Mouse (Mus musculus) testis, postnatal 14 days (tissue): ENCODE measurements around the gene Mrpl2.
A peak's percentile ranks its signal among the peaks of the same experiment; 100 is the strongest.

Experiments used
- DNase-seq: peaks from one replicate; pipeline ENCODE4 v3.0.0; 2021; ENCODE audit warnings: low spot score

Mrpl2 gene

DNA sequence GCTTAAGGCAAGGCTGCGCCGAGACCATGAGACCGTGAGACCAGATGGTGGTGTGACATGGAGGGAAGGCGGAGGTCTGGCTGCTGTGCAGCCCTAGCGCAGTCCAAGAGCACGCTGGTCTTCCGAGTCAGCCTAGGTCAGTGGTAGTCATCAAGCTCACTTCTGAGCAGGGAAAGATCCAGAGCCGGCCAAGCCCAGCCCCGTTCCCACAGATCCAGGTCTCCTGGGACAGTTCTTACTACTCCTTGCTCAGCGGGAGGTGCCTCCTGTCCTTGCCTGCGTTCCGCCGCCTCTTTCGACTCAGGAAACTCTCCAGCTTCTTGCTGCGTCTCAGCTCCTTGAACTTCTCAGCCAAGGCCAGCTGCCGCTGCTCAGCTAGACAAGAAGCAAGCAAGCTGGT, 21.7 kb downstream of the Mrpl2 start:
- no peak for DNase-seq

DNA sequence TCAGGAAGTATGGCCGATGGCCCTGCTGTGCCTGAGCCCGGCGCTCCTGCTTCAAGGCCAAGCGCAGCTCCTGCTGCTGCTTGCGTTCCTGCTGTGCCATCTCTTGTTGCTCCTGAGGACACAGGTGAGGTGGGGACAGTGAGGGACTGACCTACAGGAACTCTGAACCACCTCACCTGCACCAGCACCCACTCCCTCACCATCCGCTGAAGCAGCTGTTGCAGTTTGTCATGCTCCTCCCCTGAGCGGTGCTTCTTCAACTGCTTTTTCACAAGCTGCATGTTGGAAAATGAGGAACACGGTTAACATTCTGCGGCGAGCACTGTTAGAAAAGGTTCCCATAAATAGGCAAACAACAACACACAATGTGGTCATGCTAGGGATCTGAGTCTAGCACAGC, 23.9 kb downstream of the Mrpl2 start:
- no peak for DNase-seq

DNA sequence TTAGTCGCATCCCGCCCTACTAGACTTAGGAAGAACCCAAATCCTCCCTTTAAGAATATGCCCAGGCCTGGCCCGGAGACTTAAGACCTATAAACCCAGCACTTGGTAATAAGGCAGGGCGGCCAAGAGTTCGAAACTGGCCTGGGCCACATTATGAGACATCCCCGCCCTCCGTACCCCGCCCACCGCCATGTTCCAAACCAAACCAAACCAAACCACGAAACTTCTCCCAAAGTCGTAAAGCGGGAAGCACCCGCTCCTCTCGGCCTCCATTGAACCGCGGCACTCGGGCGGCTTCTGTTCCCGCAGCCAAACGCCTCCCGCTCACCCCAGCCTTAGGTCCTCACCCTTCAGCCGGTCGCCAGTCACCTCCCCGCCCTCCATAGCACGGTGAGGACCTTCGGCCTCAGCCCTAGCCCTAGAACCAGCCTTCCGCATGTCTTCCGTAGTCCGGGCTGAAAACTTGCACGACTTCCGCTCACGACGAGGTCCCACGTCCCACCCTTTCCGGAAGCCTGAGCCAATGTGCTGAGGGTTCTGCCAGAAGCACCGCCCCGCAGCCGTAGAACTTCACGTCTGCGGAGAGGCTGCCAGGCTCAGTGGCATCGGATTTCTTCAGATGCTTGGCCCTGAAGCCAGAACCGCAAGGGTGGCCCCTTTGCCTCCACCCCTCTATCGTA, 28.0 kb downstream of the Mrpl2 start, which contains the start of gene Rrp36:
Gene Rrp36 (minus strand): TSS at position 503 of the 680 bp plus-strand sequence.
- peak; percentile 91 for DNase-seq

DNA sequence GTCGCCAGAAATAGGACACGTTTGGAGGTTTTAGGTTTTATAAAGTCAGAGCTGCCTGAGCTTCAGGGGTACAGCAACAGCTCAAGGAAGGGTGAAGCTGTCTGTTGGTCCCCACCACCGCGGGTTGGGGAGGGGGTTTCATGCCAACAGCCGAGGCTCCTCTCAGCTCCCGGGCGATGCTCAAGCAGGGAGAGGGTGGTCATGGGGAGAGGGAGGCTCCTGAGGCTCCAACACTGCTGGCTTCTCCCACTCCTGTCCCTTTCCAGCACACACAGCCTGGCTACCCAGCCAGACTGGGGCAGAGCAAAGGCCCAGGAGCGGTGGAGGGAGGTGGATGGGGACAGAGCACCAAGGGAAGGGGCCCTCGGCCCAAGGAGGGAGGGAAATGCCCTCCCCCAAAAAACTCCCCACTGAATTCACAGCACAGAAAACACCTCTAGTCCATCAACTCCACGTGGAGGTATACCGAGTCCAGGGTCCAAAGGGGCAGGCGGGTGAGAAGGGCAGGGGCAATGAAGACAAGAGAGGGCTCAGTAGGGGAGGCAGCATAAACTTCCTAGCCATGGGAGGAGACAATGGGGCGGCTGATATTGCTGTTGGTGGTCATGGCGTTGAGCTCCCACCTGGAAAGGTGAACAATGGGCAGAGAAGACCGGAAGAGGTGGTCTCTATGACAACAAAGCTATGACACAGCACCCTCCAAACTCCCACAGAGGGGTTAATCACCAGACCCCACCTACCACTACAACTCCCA, 28.7 kb downstream of the Mrpl2 start:
- DNase-seq: peak; percentile 55

DNA sequence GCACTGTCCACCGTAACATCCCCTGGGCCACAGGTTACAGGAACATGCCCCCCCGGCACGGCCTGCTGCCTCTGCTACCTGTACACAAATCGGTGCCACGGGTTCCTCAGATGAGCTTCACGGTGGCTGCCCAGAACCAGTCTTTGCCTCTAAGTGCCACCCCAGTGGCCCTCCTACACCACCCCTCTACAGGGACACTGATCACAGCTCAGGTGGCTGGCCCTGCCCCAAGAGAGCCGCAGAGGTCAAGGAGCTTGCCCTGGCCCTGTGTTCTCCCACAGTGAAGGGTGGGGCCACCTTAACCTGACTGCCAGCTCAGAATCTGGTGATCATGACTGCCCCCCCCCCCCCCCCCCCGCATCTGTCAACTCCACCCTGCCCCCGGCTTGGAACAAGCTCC, 32.4 kb downstream of the Mrpl2 start, which contains the start of gene Mea1:
Gene Mea1 (plus strand): TSS at position 378 of the 400 bp plus-strand sequence.
- no peak for DNase-seq

DNA sequence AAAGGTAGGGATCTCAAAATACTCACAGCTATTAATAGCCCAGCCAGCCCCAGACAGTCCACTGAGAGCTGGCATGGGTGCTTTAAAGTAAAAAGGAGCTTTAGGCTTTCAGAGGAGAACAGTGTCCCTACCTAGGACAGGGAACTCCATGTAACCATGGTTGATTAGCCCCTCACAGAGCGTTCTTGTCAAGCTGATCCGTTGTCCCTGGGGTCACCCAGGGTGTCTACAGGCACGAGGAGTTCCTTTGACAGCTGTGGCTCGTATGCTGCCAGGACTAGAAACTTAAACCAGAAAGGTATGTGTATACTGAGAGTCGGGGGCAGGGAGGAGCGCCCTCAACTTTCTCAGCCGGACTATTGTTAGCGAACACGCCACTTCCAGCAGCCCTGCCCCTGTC, 32.9 kb downstream of the Mrpl2 start:
- DNase-seq: no peak

DNA sequence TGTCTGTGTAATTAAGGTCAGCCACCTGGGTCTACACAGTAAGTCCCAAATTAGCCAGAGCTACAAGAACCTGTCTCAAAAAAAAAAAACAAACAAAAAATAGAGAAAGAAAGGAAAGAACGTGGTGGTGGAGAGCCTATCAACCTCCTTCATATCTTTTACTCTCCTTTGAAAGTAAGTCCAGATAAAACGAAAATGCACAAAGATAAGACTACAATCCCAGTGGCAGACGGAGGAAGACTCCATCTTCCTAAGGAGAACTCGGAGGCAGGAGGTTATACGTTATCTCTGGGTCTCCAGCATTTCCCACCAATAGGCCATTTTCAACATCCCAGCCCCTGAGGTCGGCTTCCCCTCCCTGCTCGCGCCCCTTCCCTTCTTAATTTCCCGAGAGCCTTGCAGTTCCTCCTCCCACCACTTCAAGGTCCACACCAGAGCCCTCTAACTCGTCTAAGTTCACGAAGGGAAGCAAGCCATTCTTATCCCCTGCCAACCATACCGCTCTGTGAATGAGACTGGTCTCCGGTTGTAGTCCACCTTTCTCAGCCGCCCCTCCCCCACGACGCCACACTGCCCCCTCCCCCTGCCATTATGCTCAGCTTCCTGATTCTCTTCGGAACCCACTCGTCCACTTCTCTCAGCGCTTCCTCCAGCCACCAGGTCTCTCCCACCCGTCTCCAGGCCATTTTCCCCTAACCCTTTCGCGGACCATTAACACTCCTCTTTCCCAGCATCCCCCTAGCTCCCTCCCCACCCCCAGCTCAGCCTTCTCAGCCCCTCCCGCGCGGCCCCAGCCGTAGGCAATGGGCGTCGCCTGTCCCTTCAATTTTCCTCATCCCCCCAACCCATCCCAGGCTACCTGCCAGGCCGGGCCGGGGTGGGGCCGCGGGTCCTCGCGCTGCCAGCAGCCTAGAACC, 34.1 kb downstream of the Mrpl2 start:
- DNase-seq: peak; percentile 72

DNA sequence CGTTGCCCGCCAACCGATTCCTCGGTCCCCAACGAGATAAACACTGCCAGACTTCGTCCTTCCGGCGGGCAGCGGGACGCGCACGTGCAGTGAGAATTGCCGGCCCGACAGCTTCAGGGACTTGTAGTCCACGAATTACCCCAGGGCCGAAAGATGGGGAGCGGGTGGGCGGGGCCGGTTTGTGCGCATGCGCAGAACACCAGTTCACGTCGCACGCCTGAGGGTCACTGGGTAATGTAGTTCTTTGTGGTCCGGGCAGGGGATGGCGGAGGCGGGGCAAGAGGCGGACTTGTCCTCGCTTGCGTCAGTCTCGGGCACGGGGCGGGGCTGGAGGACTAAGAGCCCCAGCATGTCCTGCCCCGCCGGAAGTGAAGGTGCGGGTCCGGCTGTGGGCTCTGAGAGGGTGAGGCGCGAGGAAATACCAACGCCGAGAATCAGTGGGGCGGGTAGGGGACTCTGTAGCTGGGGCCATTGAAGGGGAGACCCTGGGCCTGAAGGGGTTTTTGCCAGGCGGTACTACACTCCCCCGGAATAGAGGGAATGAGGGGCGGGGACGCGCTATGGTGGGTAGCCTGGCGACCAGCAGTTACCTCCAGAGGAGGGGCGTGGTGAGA, 34.8 kb downstream of the Mrpl2 start, which contains the start of gene Klhdc3:
Gene Klhdc3 (minus strand): TSS at position 155 of the 614 bp plus-strand sequence.
- DNase-seq: peak; percentile 98

DNA sequence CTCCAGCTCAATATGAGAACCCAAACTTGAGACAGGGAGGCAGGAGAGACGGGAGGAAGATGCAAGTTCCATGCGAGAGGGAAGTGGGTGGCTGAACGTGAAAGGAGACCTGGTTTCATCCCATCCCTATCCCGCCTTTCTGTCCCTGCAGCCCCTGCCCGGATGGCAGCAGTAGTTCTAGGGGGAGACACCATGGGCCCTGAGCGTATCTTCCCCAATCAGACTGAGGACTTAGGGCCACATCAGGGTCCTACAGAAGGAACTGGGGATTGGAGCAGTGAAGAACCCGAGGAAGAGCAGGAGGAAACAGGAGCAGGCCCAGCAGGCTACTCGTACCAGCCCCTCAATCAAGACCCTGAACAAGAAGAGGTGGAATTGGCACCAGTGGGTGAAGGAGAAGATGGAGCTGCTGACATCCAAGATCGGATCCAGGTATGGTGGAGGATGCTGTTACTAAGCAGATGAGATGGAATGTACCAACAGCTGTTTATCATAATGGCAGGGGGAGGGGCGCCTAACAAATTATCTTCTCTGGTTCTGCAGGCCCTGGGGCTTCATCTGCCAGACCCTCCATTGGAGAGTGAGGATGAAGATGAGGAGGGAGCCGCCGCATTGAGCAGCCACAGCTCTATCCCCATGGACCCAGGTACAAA, 35.6 kb downstream of the Mrpl2 start:
- no peak for DNase-seq

DNA sequence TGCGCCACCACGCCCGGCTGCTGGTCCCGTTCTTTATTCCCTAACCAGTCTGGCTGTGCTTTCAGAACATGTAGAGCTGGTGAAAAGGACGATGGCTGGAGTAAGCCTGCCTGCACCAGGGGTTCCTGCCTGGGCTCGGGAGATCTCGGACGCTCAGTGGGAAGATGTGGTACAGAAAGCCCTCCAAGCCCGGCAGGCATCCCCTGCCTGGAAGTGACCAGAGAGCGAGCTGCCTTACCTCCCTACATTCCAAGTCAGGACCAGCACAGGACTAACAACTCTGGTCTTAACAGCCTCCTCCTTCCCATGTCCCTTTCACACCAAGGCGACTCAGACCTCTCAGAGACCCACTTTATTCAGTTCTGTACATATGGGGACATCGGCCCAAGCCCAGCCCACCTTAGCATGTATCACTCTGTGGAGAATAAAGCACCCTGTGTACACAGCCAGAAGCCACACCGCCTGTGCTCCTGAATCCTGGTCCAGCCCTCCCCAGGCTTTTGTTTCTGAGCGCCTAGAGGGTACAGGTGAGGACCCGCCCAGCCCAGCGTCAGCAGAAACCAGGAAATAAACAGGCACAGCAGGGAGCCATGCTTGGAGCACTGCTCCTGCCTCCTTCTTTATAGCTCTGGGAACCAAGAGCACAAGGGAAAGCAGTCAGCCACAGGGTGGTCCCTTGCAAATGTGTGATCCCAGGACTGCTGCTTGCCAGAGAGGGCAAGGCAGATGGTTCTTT, 36.8 kb downstream of the Mrpl2 start:
- no peak for DNase-seq

DNA sequence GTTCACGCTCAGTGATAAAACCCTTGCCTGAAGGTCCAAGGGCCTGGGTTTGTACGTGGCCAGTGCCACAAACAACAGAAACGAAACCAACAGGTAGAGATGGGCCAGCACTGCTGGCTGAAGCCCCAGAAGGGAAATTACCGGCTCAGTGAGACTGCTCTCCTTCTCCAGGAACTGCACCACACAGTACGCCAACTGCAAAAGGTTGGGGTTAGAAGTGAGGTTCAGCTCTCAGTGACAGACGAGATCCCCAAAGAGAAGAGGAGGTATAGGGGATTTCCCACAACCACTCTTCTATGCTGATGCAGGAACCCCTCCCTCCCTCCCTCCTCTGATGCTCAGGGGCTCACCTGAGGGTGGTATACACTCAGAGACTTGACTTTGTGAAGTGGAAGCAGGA, 39.9 kb downstream of the Mrpl2 start:
- no peak for DNase-seq

DNA sequence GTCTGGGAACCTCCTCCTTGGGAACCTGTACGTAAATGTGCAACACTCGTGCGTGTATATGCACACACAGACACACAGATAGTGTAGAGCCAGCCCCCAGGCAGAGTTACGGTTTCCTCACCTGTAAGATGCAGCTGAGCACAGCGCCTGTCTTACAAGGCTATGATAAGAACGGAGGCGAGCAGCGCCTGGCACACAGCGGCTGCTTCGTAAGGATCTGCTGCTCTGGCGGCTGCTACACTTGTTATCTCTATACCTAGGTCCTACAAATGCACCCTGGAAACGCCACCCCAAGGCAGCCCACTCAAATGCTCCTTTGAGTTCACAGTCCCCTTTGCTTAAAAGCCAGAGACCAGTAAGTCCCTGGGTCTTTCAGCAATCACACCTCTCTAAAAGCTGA, 44.6 kb downstream of the Mrpl2 start:
- DNase-seq: no peak

DNA sequence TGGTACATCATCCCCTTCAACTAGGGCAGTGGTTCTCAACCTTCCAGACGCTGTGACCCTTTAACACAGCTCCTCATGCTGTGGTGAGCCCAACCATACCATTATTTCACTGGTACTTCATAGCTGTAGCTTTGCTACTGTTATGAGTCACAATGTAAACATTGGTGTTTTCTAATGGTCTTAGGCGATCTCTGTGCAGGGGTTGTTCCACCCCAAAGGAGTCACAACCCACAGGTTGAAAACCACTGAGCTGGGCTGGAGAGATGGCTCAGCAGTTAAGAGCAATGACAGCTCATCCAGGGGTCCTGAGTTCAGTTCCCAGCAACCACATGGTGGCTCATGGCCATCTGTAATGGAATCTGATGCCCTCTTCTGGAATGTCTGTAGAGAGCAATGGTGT, 45.4 kb downstream of the Mrpl2 start:
- DNase-seq: no peak

DNA sequence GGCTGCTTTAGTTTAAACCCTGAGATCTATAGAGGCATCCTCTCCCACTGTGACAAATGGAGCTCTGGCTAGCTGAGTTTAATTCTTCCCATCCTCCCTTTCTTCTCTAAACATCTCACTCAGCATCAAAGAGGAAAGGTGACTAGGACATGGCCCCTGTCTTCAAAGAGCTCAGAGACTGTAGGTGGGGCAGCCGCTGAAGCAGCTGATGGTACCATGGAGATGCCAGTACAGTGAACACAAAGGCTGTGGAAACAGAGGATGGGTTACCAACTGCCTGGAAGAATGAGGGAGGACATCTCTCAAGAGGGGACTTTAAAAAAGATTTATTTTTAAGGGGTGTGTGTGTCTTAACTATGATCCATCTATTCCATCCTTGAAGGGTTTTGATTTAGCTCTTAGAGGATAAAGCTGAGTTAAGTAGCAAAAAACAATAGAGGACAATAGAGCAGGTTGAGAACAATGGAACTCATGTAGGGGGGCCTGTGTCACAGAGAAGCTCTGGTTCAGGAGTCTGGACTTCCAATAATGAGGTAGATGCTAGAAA, 48.6 kb downstream of the Mrpl2 start:
- no peak for DNase-seq

DNA sequence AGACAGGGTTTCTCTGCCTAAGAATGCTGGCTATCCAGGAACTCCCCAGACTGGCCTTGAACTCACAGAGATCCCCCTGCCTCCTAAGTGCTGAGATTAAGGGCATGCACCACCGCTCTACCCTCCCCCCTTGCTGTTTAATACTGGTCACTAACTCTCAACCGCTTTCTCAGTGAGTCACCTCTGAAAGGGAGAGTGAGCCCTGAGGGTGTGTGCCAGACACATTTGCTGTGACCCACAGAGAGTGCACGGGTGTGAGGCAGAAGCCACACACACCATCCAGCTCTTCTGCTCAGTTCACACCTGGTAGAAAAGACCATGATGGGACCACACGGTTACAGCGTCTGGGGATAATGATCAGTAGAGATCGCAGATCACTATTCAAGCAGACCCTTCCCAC, 52.5 kb downstream of the Mrpl2 start:
- DNase-seq: no peak

DNA sequence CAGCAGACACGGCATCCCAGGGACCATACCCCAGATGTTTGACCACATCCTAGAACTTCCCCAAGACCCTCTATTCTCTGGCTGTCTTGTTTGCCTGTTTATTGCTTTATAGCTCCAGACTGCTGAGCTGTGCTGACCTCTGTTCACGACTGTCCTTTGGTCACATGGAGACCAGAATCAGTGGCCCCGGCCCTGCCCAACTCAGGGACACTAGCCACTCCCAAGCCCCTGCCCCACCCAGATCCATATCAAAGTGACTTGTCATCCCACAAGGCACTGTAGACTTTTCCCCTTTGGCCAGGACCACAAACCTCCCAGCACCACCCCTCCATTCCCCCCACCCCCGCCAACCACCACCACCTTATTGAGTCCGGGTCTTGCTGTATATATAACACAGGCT, 53.2 kb downstream of the Mrpl2 start:
- no peak for DNase-seq
